Mouse (Mus musculus): ENCODE measurements at regions not wholly inside any gene's neighbourhood (a gene's known extent, or its start where the extent isn't known, plus 50 kb on each side); places are given as distances from the start of the nearest gene placed in this dataset.

- TF ChIP-seq GATA1 (IDR thresholded peaks at IDR 0.05; ENCODE audit: low read length) = no peak
- no peak for TF ChIP-seq TAL1 (IDR thresholded peaks at IDR 0.05; ENCODE audit: low read length)
Observed at GRCm38 (mm10) chr13:101605051-101605450, 163.0 kb downstream of the Pik3r1 start.
